Mouse (Mus musculus) myocyte (in vitro differentiated cells): ENCODE measurements at regions not wholly inside any gene's neighbourhood (a gene's known extent, or its start where the extent isn't known, plus 50 kb on each side); places are given as distances from the start of the nearest gene placed in this dataset.

Experiments
- MAX ChIP-seq: IDR thresholded peaks from one replicate; pipeline ENCODE4 v1.6.1; 2011; ENCODE audit warnings: low read depth, mild to moderate bottlenecking, control low read depth
- POLR2A ChIP-seq: IDR thresholded peaks from one replicate; pipeline ENCODE4 v1.6.1; 2011; ENCODE audit warnings: low read depth, mild to moderate bottlenecking, control low read depth, moderate library complexity; ENCODE audit not compliant: insufficient read length
- SRF ChIP-seq: IDR thresholded peaks from one replicate; pipeline ENCODE4 v1.6.1; 2011; ENCODE audit warnings: low read depth; ENCODE audit not compliant: control insufficient read depth, insufficient read length
- TCF3 ChIP-seq: IDR thresholded peaks from one replicate; pipeline ENCODE4 v1.6.1; 2011; ENCODE audit warnings: low read depth, control low read depth; ENCODE audit not compliant: insufficient read length
- USF1 ChIP-seq: IDR thresholded peaks from one replicate; pipeline ENCODE4 v1.6.1; 2011; ENCODE audit warnings: low read depth, mild to moderate bottlenecking, control low read depth, moderate library complexity

- TF ChIP-seq POLR2A (no peak), MAX (no peak), USF1 (no peak), SRF (no peak), TCF3 (no peak)
These were observed 176.6 kb upstream of the Egflam start for GRCm38 (mm10) chr15:7574811-7575210.
